Mouse (Mus musculus): ENCODE results near the gene Yy2. TPM values are rescaled to one million over a fixed set of nuclear protein-coding genes. Genes with fewer than 3 reads are reported as not detected.

The Yy2 gene
- polyA plus RNA-seq, 1 experiment = 2.5 TPM

DNA sequence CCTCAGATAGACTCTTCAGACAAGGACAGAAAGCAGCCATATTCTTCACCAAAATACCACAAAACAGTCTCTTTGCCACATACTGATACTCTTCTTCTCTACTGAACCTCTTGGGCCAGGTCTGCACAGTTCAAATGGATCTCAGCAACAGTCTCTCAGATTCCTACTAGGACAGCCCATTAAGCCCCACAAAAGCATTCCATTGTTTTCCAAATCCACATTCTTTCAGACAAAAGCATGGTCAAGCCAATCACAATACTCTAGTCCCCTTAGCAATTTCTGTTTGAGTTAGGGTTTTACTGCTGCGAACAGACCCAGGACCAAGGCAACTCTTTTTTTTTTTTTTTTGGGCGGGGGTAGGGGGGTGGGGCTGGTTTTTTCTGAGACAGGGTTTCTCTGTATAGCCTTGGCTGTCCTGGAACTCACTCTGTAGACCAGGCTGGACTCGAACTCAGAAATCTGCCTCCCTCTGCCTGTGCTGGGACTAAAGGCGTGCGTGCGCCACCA lies 10.4 kb upstream of the Yy2 start:
- Histone ChIP-seq H3K4me3 (ENCODE audit: insufficient read depth, low read length) (no peak overlapping the region), H3K27ac (ENCODE audit: insufficient read depth, low read depth, low read length) (no peak overlapping the region), H3K4me1 (ENCODE audit: control insufficient read depth, insufficient read depth, low read length) (peaks cover 11% of the 10 kb centered on the region)
- TF ChIP-seq POLR2A (IDR thresholded peaks at IDR 0.05; ENCODE audit: borderline replicate concordance, low read depth, low read length) (no peak), CTCF (IDR thresholded peaks at IDR 0.05; ENCODE audit: low read depth, low read length) (no peak)

GRCm38 (mm10) chrX:157574683-157575082 lies 5.9 kb upstream of the Yy2 start:
- no peak overlapping the region for H3K27ac ChIP-seq (ENCODE audit: insufficient read depth, low read depth, low read length)
- H3K4me1 ChIP-seq (ENCODE audit: control insufficient read depth, insufficient read depth, low read length) = no peaks in the 10 kb centered on the region
- H3K4me3 ChIP-seq (ENCODE audit: insufficient read depth, low read length) = no peak overlapping the region
- TF ChIP-seq POLR2A (IDR thresholded peaks at IDR 0.05; ENCODE audit: borderline replicate concordance, low read depth, low read length) = no peak
- no peak for TF ChIP-seq CTCF (IDR thresholded peaks at IDR 0.05; ENCODE audit: low read depth, low read length)

- H3K4me1 ChIP-seq (ENCODE audit: control insufficient read depth, insufficient read depth, low read length) = no peaks in the 10 kb centered on the region
- no peak for TF ChIP-seq CTCF (IDR thresholded peaks at IDR 0.05; ENCODE audit: low read depth, low read length)
- no peak for TF ChIP-seq POLR2A (IDR thresholded peaks at IDR 0.05; ENCODE audit: borderline replicate concordance, low read depth, low read length)
- no peak overlapping the region for H3K4me3 ChIP-seq (ENCODE audit: insufficient read depth, low read length)
- H3K27ac ChIP-seq (ENCODE audit: insufficient read depth, low read depth, low read length) = no peak overlapping the region
Observed at GRCm38 (mm10) chrX:157563794-157564193, 5.0 kb downstream of the Yy2 start.

- Histone ChIP-seq H3K4me3 (ENCODE audit: insufficient read depth, low read length) (no peak overlapping the region), H3K27ac (ENCODE audit: insufficient read depth, low read depth, low read length) (no peak overlapping the region), H3K4me1 (ENCODE audit: control insufficient read depth, insufficient read depth, low read length) (no peaks in the 10 kb centered on the region)
- no peak for TF ChIP-seq POLR2A (IDR thresholded peaks at IDR 0.05; ENCODE audit: borderline replicate concordance, low read depth, low read length)
- TF ChIP-seq CTCF (IDR thresholded peaks at IDR 0.05; ENCODE audit: low read depth, low read length) = no peak
Observed at GRCm38 (mm10) chrX:157547082-157547481, 21.7 kb downstream of the Yy2 start.

Other genes starting within 250 kb of the Yy2 start
- gene Phex, start 153.7 kb downstream of the Yy2 start, polyA plus RNA-seq (2012; ENCODE audit: insufficient read depth, insufficient read length, missing spikeins) = 0.15 TPM in 1 of 2 replicates, not detected in the other
- gene Sms, start 76.7 kb downstream of the Yy2 start, polyA plus RNA-seq (2012; ENCODE audit: insufficient read depth, insufficient read length, missing spikeins) = 37.8 and 53.1 TPM in 2 replicates
- gene Mbtps2, start 29.7 kb upstream of the Yy2 start, polyA plus RNA-seq (2012; ENCODE audit: insufficient read depth, insufficient read length, missing spikeins) = 23.8 and 26.7 TPM in 2 replicates
- gene Smpx, start 129.9 kb upstream of the Yy2 start, polyA plus RNA-seq (2012; ENCODE audit: insufficient read depth, insufficient read length, missing spikeins) = not detected in 2 replicates
- gene Klhl34, start 249.4 kb upstream of the Yy2 start, polyA plus RNA-seq (2012; ENCODE audit: insufficient read depth, insufficient read length, missing spikeins) = not detected in 2 replicates